Mouse (Mus musculus) heart, adult 9 months (tissue): ENCODE measurements at regions not wholly inside any gene's neighbourhood (a gene's known extent, or its start where the extent isn't known, plus 50 kb on each side); places are given as distances from the start of the nearest gene placed in this dataset.

Source experiments
- DNase-seq, 2 experiments: peaks; one replicate each; pipeline ENCODE4 v3.0.0; 2022; ENCODE audit warnings: low spot score in 2 of 2

DNA sequence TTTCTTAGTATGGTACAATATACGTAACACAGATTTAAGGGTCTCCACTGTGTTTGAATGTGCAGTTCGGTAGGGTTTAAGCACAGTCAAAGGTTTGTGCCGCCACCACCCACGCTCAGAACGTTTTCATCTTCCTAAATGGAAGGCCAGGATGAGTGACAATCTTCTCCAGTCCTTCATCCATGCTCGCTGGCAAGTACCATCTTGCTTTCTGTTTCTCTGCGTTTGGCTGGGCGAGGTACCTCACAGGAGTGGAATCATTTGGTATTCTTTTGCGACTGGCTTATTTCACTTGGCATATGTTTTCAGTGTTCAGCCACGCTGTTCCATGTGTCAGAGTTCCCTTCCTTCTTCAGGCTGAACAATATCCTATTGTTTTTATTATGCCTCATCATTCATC is 342.3 kb downstream of the Pax1 start:
- DNase-seq, result no peak

GRCm38 (mm10) chr2:147702330-147703063 is 340.8 kb downstream of the Pax1 start:
- no peak for DNase-seq

- no peak for DNase-seq
Measured at GRCm38 (mm10) chr2:147699524-147700081, 337.9 kb downstream of the Pax1 start.

DNA sequence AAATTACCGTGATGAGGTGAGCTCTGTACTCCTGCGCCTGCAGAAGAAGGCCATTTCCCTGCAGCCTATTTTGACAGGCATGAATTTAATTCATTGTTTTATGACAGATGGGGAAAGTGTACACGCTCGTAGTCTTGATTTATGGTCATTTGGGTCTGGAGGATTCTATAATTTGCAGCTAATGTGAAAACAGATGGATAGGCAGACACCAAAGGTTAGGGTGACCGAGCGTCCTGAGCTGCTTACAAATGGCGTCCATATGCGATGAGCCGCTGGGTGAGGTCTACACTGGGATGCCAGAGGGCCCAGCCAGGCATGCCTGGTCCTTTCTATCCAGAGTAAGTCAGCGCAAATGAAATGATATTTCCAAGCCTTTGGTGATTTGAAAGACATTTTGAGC is 330.2 kb downstream of the Pax1 start:
- DNase-seq, result no peak

DNA sequence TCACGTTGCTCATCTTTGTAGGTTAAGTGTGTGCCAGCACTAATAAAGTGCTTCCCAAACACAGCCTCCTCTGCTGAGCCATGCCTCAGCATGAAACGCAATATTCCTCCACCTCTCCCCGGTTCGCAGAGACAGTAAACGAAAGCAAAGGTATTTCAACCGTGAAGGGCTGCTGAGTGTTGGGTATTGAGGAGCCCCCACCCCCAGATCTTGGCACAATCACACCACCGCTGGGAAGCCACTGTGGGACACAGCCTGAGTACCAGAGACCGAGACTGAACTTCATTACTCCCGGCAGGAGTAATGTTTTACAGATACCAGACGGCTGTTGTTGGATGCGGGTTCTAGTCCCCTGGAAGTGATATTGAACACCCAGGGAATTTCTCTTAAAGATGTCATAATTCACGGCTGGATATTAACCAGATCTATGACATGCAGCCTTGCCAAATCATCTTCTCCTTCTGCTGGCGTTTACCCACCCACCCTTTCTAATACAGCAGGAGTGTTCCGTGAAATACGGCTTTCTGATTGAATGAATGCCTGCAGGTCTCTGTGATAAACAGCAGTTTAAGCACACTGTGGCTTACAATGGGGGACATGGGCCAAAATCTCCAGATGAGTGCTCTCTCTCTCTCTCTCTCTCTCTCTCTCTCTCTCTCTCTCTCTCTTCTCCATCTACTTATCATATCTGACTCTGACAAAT is 328.9 kb downstream of the Pax1 start:
- DNase-seq, result no peak

GRCm38 (mm10) chr2:147688742-147689141 is 327.0 kb downstream of the Pax1 start:
- DNase-seq, result peak in 1 of 2 experiments; percentile 10

GRCm38 (mm10) chr2:147656667-147657066 is 294.9 kb downstream of the Pax1 start:
- no peak for DNase-seq

DNA sequence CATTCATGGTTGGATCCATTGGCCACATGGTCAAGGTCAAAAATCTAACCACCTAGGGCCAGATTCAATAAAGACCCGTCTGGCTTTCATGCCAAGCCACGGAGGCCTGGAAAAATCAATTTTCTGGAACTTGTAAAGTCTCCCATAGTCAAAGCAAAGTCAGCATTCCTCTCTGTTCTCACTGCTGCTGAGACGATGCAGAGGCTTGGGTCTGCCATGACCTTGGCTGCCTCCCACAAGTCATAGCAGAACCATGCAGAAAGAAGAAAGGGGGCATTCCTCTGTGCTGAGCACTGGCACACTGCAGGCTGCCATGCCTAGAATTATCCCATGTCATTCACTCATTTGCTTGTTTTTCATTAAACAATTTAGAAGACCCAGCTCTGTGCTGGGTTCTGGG is 288.5 kb downstream of the Pax1 start:
- no peak for DNase-seq

DNA sequence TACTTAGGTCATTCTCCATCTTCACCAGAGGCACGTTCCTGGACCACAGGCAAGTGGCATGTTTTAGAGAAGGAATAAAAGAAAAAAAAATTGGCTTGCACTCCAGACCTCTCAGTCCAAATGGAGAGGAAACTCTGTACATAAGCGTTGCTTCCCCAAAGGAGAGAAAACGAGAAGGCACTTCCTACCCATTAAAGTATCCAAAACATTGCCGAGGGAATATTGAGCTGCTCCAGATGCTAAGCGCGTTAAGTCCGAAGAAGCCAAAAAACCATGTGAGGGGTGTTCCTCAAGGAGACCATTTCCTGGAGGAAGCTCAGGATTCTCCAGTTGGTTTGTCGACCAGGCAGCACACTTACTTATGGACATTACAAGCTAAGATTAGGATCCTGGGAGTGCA is 286.2 kb downstream of the Pax1 start:
- no peak for DNase-seq

GRCm38 (mm10) chr2:147647506-147647905 is 285.8 kb downstream of the Pax1 start:
- peak in 1 of 2 experiments; percentile 1 for DNase-seq

GRCm38 (mm10) chr2:147637882-147638281 is 276.2 kb downstream of the Pax1 start:
- no peak for DNase-seq

DNA sequence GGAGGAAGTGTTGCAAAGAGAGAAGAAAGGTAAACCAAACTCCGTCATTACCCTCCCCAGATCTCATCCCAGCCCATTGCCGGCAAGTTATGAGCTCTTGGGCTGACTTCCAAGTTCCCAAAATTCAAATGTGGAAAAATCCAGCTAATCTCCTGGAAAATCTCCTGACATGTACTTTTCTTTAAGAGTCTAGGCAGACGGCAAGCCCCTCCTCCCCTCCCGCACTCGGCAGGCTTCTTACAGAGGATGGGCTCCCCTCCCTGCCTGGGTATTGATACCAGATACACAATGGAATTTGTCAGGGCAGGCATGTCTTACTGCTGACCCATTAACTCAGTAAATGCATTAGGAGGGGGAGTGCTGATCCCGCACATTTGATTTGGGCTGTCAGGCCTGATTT is 271.0 kb downstream of the Pax1 start:
- DNase-seq, result no peak

GRCm38 (mm10) chr2:147629716-147630115 is 268.0 kb downstream of the Pax1 start:
- no peak for DNase-seq

DNA sequence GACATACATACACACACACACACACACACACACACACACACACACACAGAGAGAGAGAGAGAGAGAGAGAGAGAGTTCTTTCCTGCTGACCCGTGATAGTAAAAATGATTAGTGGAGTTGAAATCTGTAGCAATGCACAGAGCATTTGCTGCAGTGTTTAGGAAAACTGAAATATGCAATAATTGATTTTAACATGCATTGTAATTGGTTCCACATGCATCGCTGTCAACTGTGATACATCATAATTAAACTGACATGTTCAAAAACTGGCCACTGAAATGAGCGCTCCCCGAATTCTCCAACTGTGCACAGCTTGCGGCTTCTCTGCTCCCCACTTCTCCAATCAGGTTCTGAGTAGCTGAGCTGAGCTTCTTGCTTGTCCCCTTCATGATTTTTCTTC is 265.4 kb downstream of the Pax1 start:
- no peak for DNase-seq

DNA sequence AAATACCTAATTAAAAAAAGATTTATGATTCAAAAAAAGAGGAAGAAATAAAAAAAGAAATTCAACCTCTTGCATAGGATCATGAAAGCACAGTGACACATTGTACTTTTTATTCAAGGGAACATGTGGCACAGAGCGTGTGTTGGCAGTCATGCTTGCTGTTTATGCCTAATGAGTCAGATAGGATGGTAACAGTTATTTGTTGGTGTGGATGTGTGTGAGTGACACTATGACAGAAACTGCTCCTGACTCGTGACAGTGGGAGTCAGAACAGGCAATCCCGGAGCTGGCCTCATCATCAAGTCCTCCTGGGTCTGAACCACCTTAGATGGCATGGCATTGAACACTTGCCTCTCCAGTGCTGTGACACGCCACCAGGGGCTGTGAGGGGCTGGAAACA is 261.4 kb downstream of the Pax1 start:
- no peak for DNase-seq

DNA sequence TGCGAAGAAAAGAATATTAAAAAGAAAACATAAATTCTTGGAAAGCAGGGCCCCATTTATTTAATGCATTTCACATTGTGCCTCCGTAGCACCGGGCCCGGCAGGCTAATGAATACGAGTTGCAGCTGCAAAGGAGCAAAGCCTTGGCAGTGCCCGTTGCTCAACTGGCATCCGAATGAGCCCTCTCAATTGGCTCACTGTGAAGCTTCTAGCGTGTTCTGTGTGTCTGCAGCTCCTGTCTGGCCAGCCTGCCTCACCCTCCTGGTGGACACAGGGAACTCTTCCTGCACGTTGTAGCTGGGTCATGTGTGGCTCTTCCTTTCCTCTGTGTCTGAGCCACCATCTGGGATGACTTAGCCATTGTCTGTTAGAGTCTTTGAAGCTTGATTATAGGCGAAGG is 256.1 kb downstream of the Pax1 start:
- no peak for DNase-seq

DNA sequence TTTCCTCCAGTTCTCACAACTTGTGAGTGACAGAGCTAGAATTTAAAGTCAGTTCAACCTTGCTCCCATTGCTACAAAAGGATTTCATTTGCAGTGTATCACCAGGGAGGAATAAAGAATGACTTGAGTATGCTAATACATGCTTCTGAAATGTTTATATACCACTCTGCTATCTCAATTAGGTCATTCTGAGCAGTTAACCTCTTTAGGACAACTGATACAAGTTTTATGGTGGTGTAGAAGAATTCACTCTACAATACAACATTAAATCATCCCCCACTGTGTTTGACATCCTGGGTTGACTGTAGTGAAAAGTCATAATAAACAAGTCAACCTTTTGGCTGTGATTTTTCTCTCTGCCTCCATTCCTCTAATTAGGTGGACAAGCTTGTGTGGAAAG is 248.6 kb downstream of the Pax1 start:
- no peak for DNase-seq

DNA sequence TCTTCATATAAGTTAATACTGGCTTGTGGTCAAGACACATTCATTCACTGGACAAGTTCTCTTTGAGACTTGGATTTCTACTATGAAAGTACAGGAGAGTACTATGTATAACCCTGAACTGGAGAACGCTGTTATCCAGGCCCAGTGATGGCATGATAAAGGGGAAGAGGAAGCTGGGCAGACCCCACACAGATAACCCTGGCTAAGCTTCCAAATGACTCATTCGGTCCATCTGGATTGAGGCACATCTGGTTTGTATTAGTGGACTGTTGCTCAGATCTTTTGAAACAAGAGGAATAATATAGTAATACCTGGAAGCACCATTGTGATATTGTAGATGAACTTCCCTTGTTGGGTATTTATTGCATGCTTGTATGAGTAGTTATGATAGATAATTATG is 239.9 kb downstream of the Pax1 start:
- DNase-seq, result no peak

- no peak for DNase-seq
Measured at GRCm38 (mm10) chr2:147572413-147572812, 210.7 kb downstream of the Pax1 start.

- no peak for DNase-seq
Measured at GRCm38 (mm10) chr2:147561220-147561619, 199.5 kb downstream of the Pax1 start.

GRCm38 (mm10) chr2:147560426-147561155 is 198.9 kb downstream of the Pax1 start:
- DNase-seq, result no peak

DNA sequence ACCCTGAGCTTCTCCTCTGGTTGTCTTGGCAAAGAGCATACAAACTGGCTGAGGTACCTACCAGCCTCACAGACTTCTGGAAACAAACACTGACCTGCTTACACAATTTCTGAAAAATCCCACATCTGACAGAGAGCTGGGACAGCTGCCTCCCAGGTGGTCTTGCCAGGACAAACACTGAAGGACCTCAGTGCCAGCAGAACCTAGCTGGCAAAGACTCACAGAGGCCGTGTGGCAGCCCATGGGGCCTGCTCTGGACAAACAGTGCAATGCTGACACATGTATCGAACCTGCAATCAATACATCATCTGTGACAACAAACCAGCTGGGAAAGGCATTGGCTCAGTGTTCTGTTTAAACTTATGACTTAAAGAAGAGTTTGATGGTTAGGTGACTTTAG is 167.4 kb downstream of the Pax1 start:
- DNase-seq, result no peak
